Mouse (Mus musculus) cortical plate, adult 2 months (tissue): ENCODE results near the gene Grin2d.

Experiments used
- CTCF ChIP-seq: fragments of 200-500 bp; IDR thresholded peaks from 2 replicates; pipeline ENCODE4 v1.5.1; 2011; ENCODE audit warnings: mild to moderate bottlenecking, control low read depth, low read length; ENCODE audit not compliant: insufficient read depth; ENCODE audit errors: extremely low read depth
- POLR2A ChIP-seq: fragments of 200-500 bp; IDR thresholded peaks from 2 replicates; pipeline ENCODE4 v1.6.1; 2011; ENCODE audit warnings: mild to moderate bottlenecking, low read length, control low read depth; ENCODE audit not compliant: insufficient read depth; ENCODE audit errors: extremely low read depth

DNA sequence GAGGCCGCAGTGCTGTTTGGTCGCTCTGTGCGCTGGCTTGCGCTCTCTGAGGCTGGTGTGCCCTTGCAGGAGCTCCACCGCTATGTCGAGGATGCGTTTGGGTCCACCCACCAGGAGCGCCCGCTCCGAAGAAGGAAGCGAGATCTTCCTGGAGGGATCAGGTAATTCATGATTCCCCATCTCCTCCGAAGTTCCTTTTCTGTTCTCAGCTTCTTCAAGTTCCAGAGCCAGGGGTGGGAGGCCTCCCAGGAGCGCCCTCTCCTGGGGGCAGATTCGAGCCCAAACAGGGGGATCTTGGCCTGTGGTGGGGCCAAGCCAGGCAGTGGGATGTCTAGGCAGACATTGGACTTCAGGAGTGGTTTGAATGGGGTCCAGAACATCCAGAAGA is 46.2 kb upstream of the Grin2d start:
- TF ChIP-seq CTCF = no peak
- no peak for TF ChIP-seq POLR2A
